Mouse (Mus musculus) lung, embryonic 16.5 days (tissue): Measurements from ENCODE around the gene Akr1c12. TPM values are rescaled to one million over a fixed set of nuclear protein-coding genes. Genes with fewer than 3 reads are reported as not detected.
"Not testable (repeated sequence)": the region's sequence is repeated elsewhere in the genome, so short reads cannot be mapped to it uniquely, and the experiment has no call there.

Experiments used
- ATAC-seq: fragments of 200-750 bp; cut with Nextera tagmentation; 2 replicates; pipeline ENCODE4 v1.8.0; 2017; ENCODE audit warnings: low read depth, mild to moderate bottlenecking, moderate library complexity
- H3K27ac ChIP-seq: fragments of 300-500 bp; sonication (generic); 2 replicates; pipeline ENCODE4 v1.5.1; 2014; ENCODE audit warnings: mild to moderate bottlenecking, control low read depth, low read length
- H3K27me3 ChIP-seq: fragments of 300-500 bp; sonication (generic); 2 replicates; pipeline ENCODE4 v1.6.1; 2014; ENCODE audit warnings: low read depth, low read length, mixed read lengths; ENCODE audit not compliant: control insufficient read depth, insufficient read depth
- H3K36me3 ChIP-seq: fragments of 300-500 bp; sonication (generic); 2 replicates; pipeline ENCODE4 v1.6.1; 2014; ENCODE audit warnings: low read length; ENCODE audit not compliant: control insufficient read depth, insufficient read depth
- H3K4me1 ChIP-seq: fragments of 300-500 bp; sonication (generic); replicated peaks from 2 replicates; pipeline ENCODE4 v1.6.1; 2014; ENCODE audit warnings: low read length, mixed read lengths; ENCODE audit not compliant: control insufficient read depth, insufficient read depth
- H3K4me2 ChIP-seq: fragments of 300-500 bp; sonication (generic); 2 replicates; pipeline ENCODE4 v1.6.1; 2014; ENCODE audit warnings: low read depth, low read length, control low read depth
- H3K4me3 ChIP-seq: fragments of 300-500 bp; sonication (generic); 2 replicates; pipeline ENCODE4 v1.5.1; 2014; ENCODE audit warnings: mild to moderate bottlenecking, low read length, control low read depth
- H3K9ac ChIP-seq: fragments of 300-500 bp; sonication (generic); 2 replicates; pipeline ENCODE4 v1.6.1; 2014; ENCODE audit warnings: low read length, control low read depth
- H3K9me3 ChIP-seq: fragments of 300-500 bp; sonication (generic); 2 replicates; pipeline ENCODE4 v1.6.1; 2016; ENCODE audit warnings: low read length; ENCODE audit not compliant: control insufficient read depth
- WGBS: fragments of 180-500 bp; shearing (Covaris S2); extraction: QIAGEN DNeasy Blood & Tissue Kit; methylation state at CpG from one replicate; pipeline ENCODE4 v1.1.7; 2014; 5-methylcytosine and 5-hydroxymethylcytosine counted together
- polyA plus RNA-seq: library from polyadenylated mRNA; unstranded; fragments of >200 nt; fragmentation: Nextera tagmentation; extraction: Ambion mirVana; gene quantifications from 2 replicates; pipeline ENCODE4 v1.2.1, GENCODE M21; 2015

Akr1c12 gene
- polyA plus RNA-seq, 1 experiment from 2014 or later = 1.2 TPM

- no peaks in the 10 kb centered on the region for H3K4me1 ChIP-seq
- no peaks in the 10 kb centered on the region for H3K9me3 ChIP-seq
- 91% methylated on average over 2 of the region's 2 CpGs for WGBS
- H3K27me3 ChIP-seq = no peaks in the 10 kb centered on the region
- H3K9ac ChIP-seq = no peak overlapping the region
- no peak overlapping the region for H3K4me2 ChIP-seq
- no peak overlapping the region for H3K27ac ChIP-seq
- no peak overlapping the region for H3K4me3 ChIP-seq
- no peak for ATAC-seq
- H3K36me3 ChIP-seq = no peaks in the 10 kb centered on the region
Observed at GRCm38 (mm10) chr13:4265047-4265446, 14.2 kb downstream of the Akr1c12 start.

GRCm38 (mm10) chr13:4264612-4265011 is 14.6 kb downstream of the Akr1c12 start:
- Histone ChIP-seq H3K36me3 (no peaks in the 10 kb centered on the region), H3K4me3 (no peak overlapping the region), H3K27me3 (no peaks in the 10 kb centered on the region), H3K9me3 (no peaks in the 10 kb centered on the region), H3K27ac (no peak overlapping the region), H3K9ac (no peak overlapping the region), H3K4me2 (no peak overlapping the region), H3K4me1 (no peaks in the 10 kb centered on the region)
- WGBS = 80% methylated on average over 3 of the region's 3 CpGs
- ATAC-seq = no peak

- Histone ChIP-seq H3K4me1 (no peaks in the 10 kb centered on the region), H3K9me3 (no peaks in the 10 kb centered on the region), H3K27me3 (no peaks in the 10 kb centered on the region), H3K4me2 (no peak overlapping the region), H3K36me3 (no peaks in the 10 kb centered on the region), H3K9ac (no peak overlapping the region), H3K27ac (no peak overlapping the region), H3K4me3 (no peak overlapping the region)
- 62% methylated on average over 6 of the region's 6 CpGs for WGBS
- ATAC-seq = no peak
Observed at GRCm38 (mm10) chr13:4257349-4257748, 21.9 kb downstream of the Akr1c12 start.

- H3K27me3 ChIP-seq, H3K9me3 ChIP-seq, H3K4me3 ChIP-seq, H3K4me1 ChIP-seq, H3K27ac ChIP-seq, H3K36me3 ChIP-seq, H3K9ac ChIP-seq, ATAC-seq, H3K4me2 ChIP-seq: not testable (repeated sequence)
Observed at GRCm38 (mm10) chr13:4256894-4257293, 22.3 kb downstream of the Akr1c12 start.

- Histone ChIP-seq H3K27me3 (no peaks in the 10 kb centered on the region), H3K9ac (no peak overlapping the region), H3K4me3 (no peak overlapping the region), H3K9me3 (no peaks in the 10 kb centered on the region), H3K4me2 (no peak overlapping the region), H3K4me1 (no peaks in the 10 kb centered on the region), H3K36me3 (no peaks in the 10 kb centered on the region), H3K27ac (no peak overlapping the region)
- no peak for ATAC-seq
- WGBS = 76% methylated on average over 3 of the region's 3 CpGs
Observed at GRCm38 (mm10) chr13:4249347-4249746, 29.9 kb downstream of the Akr1c12 start.

- H3K4me1 ChIP-seq = no peaks in the 10 kb centered on the region
- H3K27me3 ChIP-seq = no peaks in the 10 kb centered on the region
- H3K9me3 ChIP-seq = no peaks in the 10 kb centered on the region
- H3K27ac ChIP-seq = no peak overlapping the region
- peak overlapping the region; percentile 55 for H3K4me2 ChIP-seq
- peak overlapping the region; percentile 47; the same call in 1 of the 2 replicates for H3K9ac ChIP-seq
- ATAC-seq = peak; percentile 86
- H3K36me3 ChIP-seq = no peaks in the 10 kb centered on the region
- 2% methylated on average over 13 of the region's 13 CpGs for WGBS
- H3K4me3 ChIP-seq = peak overlapping the region; percentile 35
Observed at GRCm38 (mm10) chr13:4244861-4245559, 34.2 kb downstream of the Akr1c12 start.

- Histone ChIP-seq H3K9ac (no peak overlapping the region), H3K9me3 (no peaks in the 10 kb centered on the region), H3K27me3 (no peaks in the 10 kb centered on the region), H3K27ac (0 out of 2 replicates have a peak overlapping the region, but pooled peaks have one; percentile 3), H3K36me3 (no peaks in the 10 kb centered on the region), H3K4me1 (no peaks in the 10 kb centered on the region), H3K4me3 (no peak overlapping the region), H3K4me2 (peak overlapping the region; percentile 8; the same call in 1 of the 2 replicates)
- ATAC-seq = peak; percentile 91
- WGBS = 38% methylated on average over 3 of the region's 3 CpGs
Observed at GRCm38 (mm10) chr13:4233536-4234172, 45.6 kb downstream of the Akr1c12 start.

- H3K27me3 ChIP-seq = no peaks in the 10 kb centered on the region
- H3K4me2 ChIP-seq = no peak overlapping the region
- no peaks in the 10 kb centered on the region for H3K9me3 ChIP-seq
- H3K4me3 ChIP-seq = no peak overlapping the region
- peak; percentile 24; the same call in 1 of the 2 replicates for ATAC-seq
- H3K27ac ChIP-seq = 0 out of 2 replicates have a peak overlapping the region, but pooled peaks have one; percentile 20
- 42% methylated on average over 1 of the region's 1 CpGs for WGBS
- no peaks in the 10 kb centered on the region for H3K36me3 ChIP-seq
- H3K4me1 ChIP-seq = no peaks in the 10 kb centered on the region
- no peak overlapping the region for H3K9ac ChIP-seq
Observed at GRCm38 (mm10) chr13:4233135-4233534, 46.1 kb downstream of the Akr1c12 start.

GRCm38 (mm10) chr13:4230841-4231623 is 48.2 kb downstream of the Akr1c12 start:
- WGBS = 76% methylated on average over 8 of the region's 8 CpGs
- ATAC-seq = 0 out of 2 replicates have a peak, but pooled peaks have one; percentile 31

More at GRCm38 (mm10) chr13:4230841-4231623, 48.2 kb downstream of the Akr1c12 start:
- H3K4me2 ChIP-seq = no peak overlapping the region
- H3K9ac ChIP-seq = no peak overlapping the region
- H3K4me1 ChIP-seq = no peaks in the 10 kb centered on the region
- H3K27me3 ChIP-seq = no peaks in the 10 kb centered on the region
- no peak overlapping the region for H3K4me3 ChIP-seq
- H3K9me3 ChIP-seq = no peaks in the 10 kb centered on the region
- H3K36me3 ChIP-seq = no peaks in the 10 kb centered on the region
- H3K27ac ChIP-seq = no peak overlapping the region
